Mouse (Mus musculus) liver, embryonic 15.5 days (tissue): ENCODE measurements around the gene Shisa6. TPM values are rescaled to one million over a fixed set of nuclear protein-coding genes. Genes with fewer than 3 reads are reported as not detected.

Source experiments
- ATAC-seq: fragments of 200-750 bp; cut with Nextera tagmentation; 2 replicates; pipeline ENCODE4 v1.8.0; 2017; ENCODE audit warnings: moderate number of reproducible peaks, mild to moderate bottlenecking, moderate library complexity; ENCODE audit not compliant: insufficient read depth
- H3K27ac ChIP-seq: fragments of 300-500 bp; sonication (generic); replicated peaks from 2 replicates; pipeline ENCODE4 v1.5.1; 2015; ENCODE audit warnings: mild to moderate bottlenecking, inconsistent platforms
- H3K27me3 ChIP-seq: fragments of 300-500 bp; sonication (generic); 2 replicates; pipeline ENCODE4 v1.6.1; 2015; ENCODE audit warnings: mild to moderate bottlenecking, inconsistent platforms
- H3K36me3 ChIP-seq: fragments of 300-500 bp; sonication (generic); replicated peaks from 2 replicates; pipeline ENCODE4 v1.6.1; 2015; ENCODE audit warnings: moderate library complexity, mild to moderate bottlenecking, inconsistent platforms
- H3K4me1 ChIP-seq: fragments of 300-500 bp; sonication (generic); replicated peaks from 2 replicates; pipeline ENCODE4 v1.6.1; 2015; ENCODE audit warnings: inconsistent platforms
- H3K4me2 ChIP-seq: fragments of 300-500 bp; sonication (generic); 2 replicates; pipeline ENCODE4 v1.6.1; 2015; ENCODE audit warnings: moderate library complexity, mild to moderate bottlenecking, inconsistent platforms
- H3K4me3 ChIP-seq: fragments of 300-500 bp; sonication (generic); replicated peaks from 2 replicates; pipeline ENCODE4 v1.5.1; 2015; ENCODE audit warnings: mild to moderate bottlenecking, inconsistent platforms
- H3K9ac ChIP-seq: fragments of 300-500 bp; sonication (generic); 2 replicates; pipeline ENCODE4 v1.6.1; 2015; ENCODE audit warnings: moderate library complexity, mild to moderate bottlenecking, inconsistent platforms
- H3K9me3 ChIP-seq: fragments of 300-500 bp; sonication (generic); replicated peaks from 2 replicates; pipeline ENCODE4 v1.6.1; 2016; ENCODE audit warnings: inconsistent platforms
- WGBS: fragments of 180-500 bp; shearing (Covaris S2); methylation state at CpG from one replicate; pipeline ENCODE4 v1.1.7; 2015; ENCODE audit warnings: mixed read lengths; ENCODE audit not compliant: insufficient replicate concordance; 5-methylcytosine and 5-hydroxymethylcytosine counted together
- polyA plus RNA-seq: library from polyadenylated mRNA; unstranded; fragments of >200 nt; fragmentation: Nextera tagmentation; extraction: Ambion mirVana; gene quantifications from 2 replicates; pipeline ENCODE4 v1.2.1, GENCODE M21; 2015

Shisa6 gene
- polyA plus RNA-seq, 1 experiment from 2014 or later, result not detected

- H3K36me3 ChIP-seq, result no peaks in the 10 kb centered on the region
- no peaks in the 10 kb centered on the region for H3K27me3 ChIP-seq
- H3K4me3 ChIP-seq, result no peak overlapping the region
- no peak overlapping the region for H3K4me2 ChIP-seq
- no peak overlapping the region for H3K9ac ChIP-seq
- no peaks in the 10 kb centered on the region for H3K4me1 ChIP-seq
- ATAC-seq, result no peak
- no peak overlapping the region for H3K27ac ChIP-seq
- no peaks in the 10 kb centered on the region for H3K9me3 ChIP-seq
Measured at GRCm38 (mm10) chr11:66336313-66336712, 189.5 kb downstream of the Shisa6 start.

GRCm38 (mm10) chr11:66312764-66313163 lies 213.0 kb downstream of the Shisa6 start:
- Histone ChIP-seq H3K4me3 (no peak overlapping the region), H3K9me3 (no peaks in the 10 kb centered on the region), H3K27ac (no peak overlapping the region), H3K9ac (no peak overlapping the region), H3K4me2 (no peak overlapping the region), H3K36me3 (no peaks in the 10 kb centered on the region), H3K27me3 (no peaks in the 10 kb centered on the region), H3K4me1 (no peaks in the 10 kb centered on the region)
- ATAC-seq, result no peak
- 76% methylated on average over 7 of the region's 7 CpGs for whole genome bisulfite sequencing

DNA sequence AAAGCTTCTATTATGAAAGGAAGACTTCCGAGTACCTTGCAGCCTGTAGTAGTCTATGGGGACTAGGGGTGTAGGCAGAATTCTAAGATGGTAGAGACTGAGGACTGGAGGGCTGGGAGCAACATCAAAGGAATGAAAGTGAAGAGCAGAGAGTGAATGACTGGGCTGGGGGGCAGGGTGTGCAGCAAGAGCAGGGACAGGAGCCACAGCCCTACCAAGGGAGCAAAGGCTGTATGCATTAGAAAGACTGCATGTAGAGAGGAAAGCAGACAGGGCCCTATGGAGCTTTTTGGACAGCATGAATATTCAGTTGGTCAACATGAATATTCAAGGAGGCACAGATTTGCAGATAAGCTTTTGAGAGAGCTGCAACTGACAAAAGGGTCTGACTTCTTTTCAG lies 221.4 kb downstream of the Shisa6 start:
- no peak for ATAC-seq
- Histone ChIP-seq H3K36me3 (no peaks in the 10 kb centered on the region), H3K9ac (no peak overlapping the region), H3K4me1 (no peaks in the 10 kb centered on the region), H3K4me2 (no peak overlapping the region), H3K9me3 (no peaks in the 10 kb centered on the region), H3K4me3 (no peak overlapping the region), H3K27me3 (no peaks in the 10 kb centered on the region), H3K27ac (no peak overlapping the region)
- 41% methylated on average over 1 of the region's 1 CpGs for WGBS

GRCm38 (mm10) chr11:66274707-66275081 lies 251.1 kb downstream of the Shisa6 start:
- ATAC-seq, result no peak
- no peaks in the 10 kb centered on the region for H3K9me3 ChIP-seq
- 57% methylated on average over 2 of the region's 2 CpGs for WGBS
- H3K9ac ChIP-seq, result no peak overlapping the region
- H3K27ac ChIP-seq, result no peak overlapping the region
- no peak overlapping the region for H3K4me3 ChIP-seq
- H3K36me3 ChIP-seq, result no peaks in the 10 kb centered on the region
- no peak overlapping the region for H3K4me2 ChIP-seq
- H3K4me1 ChIP-seq, result no peaks in the 10 kb centered on the region
- no peaks in the 10 kb centered on the region for H3K27me3 ChIP-seq

DNA sequence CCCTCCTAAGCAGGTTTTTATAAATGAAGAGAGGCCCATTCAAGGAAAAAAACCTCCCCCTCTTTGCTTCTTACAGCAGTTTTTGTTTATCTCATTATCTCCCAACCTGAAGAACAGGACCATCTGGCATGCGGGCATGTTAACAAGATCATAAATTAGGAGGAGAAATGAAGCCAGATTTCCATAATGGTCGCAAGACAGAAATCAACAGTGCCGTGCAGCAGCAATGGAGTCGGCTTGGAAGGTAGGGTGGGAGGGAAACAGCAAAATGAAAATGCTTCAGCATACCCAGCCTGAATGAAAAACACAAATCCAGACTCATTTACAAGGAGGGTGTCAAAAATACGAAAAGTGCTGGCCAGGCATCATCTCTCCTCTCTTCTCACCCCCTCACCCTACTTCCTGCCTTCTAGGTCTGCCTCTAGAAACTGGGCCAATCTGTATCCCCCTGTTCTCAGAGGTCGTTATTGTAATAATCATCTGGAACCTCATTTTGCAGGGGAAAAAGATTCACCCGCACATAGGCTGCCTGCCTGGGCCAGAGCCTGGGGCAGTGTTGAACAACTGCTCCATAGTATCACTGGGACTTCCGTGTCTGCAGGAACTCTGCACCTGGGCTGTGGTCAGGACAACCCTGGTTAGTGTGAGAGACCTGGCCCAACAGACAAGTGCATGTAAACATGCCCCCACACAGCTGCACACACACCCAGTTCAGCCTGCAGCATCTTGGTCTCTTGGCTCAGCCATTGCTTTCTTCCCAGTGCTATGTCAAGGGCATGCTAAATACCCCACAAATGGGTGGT lies 251.7 kb downstream of the Shisa6 start:
- WGBS, result 46% methylated on average over 8 of the region's 8 CpGs
- Histone ChIP-seq H3K4me2 (no peak overlapping the region), H3K27ac (no peak overlapping the region), H3K36me3 (no peaks in the 10 kb centered on the region), H3K4me3 (no peak overlapping the region), H3K27me3 (no peaks in the 10 kb centered on the region), H3K9me3 (no peaks in the 10 kb centered on the region), H3K9ac (no peak overlapping the region), H3K4me1 (no peaks in the 10 kb centered on the region)
- no peak for ATAC-seq

GRCm38 (mm10) chr11:66267029-66267428 lies 258.7 kb downstream of the Shisa6 start:
- Histone ChIP-seq H3K27me3 (no peaks in the 10 kb centered on the region), H3K4me2 (no peak overlapping the region), H3K4me1 (no peaks in the 10 kb centered on the region), H3K9me3 (no peaks in the 10 kb centered on the region), H3K36me3 (no peaks in the 10 kb centered on the region), H3K9ac (no peak overlapping the region), H3K27ac (no peak overlapping the region), H3K4me3 (no peak overlapping the region)
- no peak for ATAC-seq
- WGBS, result 47% methylated on average over 3 of the region's 3 CpGs

GRCm38 (mm10) chr11:66265336-66265990 lies 260.3 kb downstream of the Shisa6 start:
- Histone ChIP-seq H3K4me2 (no peak overlapping the region), H3K36me3 (no peaks in the 10 kb centered on the region), H3K9ac (no peak overlapping the region), H3K27ac (no peak overlapping the region), H3K4me3 (no peak overlapping the region), H3K27me3 (no peaks in the 10 kb centered on the region), H3K4me1 (no peaks in the 10 kb centered on the region), H3K9me3 (no peaks in the 10 kb centered on the region)
- 42% methylated on average over 1 of the region's 1 CpGs for WGBS
- no peak for ATAC-seq

GRCm38 (mm10) chr11:66260205-66260604 lies 265.6 kb downstream of the Shisa6 start:
- Histone ChIP-seq H3K27ac (no peak overlapping the region), H3K4me2 (no peak overlapping the region), H3K4me1 (no peaks in the 10 kb centered on the region), H3K36me3 (no peaks in the 10 kb centered on the region), H3K4me3 (no peak overlapping the region), H3K9me3 (no peaks in the 10 kb centered on the region), H3K9ac (no peak overlapping the region), H3K27me3 (no peaks in the 10 kb centered on the region)
- 34% methylated on average over 2 of the region's 2 CpGs for WGBS
- no peak for ATAC-seq

- 10% methylated on average over 3 of the region's 3 CpGs for WGBS
- Histone ChIP-seq H3K27ac (no peak overlapping the region), H3K4me2 (no peak overlapping the region), H3K9me3 (no peaks in the 10 kb centered on the region), H3K4me3 (no peak overlapping the region), H3K9ac (no peak overlapping the region), H3K4me1 (no peaks in the 10 kb centered on the region), H3K27me3 (no peaks in the 10 kb centered on the region), H3K36me3 (no peaks in the 10 kb centered on the region)
- ATAC-seq, result no peak
Measured at GRCm38 (mm10) chr11:66258851-66259250, 266.9 kb downstream of the Shisa6 start.

DNA sequence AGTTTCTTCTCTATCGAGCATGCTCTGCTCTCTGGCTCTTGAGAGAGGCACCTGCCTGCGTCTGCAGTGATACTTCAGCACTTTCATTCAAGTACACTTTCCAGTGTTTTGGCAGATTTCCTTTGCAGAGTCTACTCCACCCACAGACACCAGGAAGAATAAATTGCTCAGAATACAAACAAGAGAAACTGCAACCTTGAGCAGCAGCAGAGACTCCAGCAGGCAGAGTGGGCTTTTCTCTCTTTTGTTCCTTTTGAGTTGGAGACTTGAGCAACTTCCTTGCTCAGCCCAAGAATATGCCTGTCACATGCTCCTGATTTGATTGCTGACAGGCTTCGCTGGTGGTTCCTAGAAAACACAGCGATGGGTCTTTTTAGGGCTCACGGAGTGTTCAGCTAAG lies 278.6 kb downstream of the Shisa6 start:
- no peaks in the 10 kb centered on the region for H3K27me3 ChIP-seq
- no peak for ATAC-seq
- H3K9ac ChIP-seq, result no peak overlapping the region
- H3K4me1 ChIP-seq, result no peaks in the 10 kb centered on the region
- no peaks in the 10 kb centered on the region for H3K36me3 ChIP-seq
- no peak overlapping the region for H3K4me2 ChIP-seq
- H3K4me3 ChIP-seq, result no peak overlapping the region
- H3K9me3 ChIP-seq, result no peaks in the 10 kb centered on the region
- 74% methylated on average over 5 of the region's 5 CpGs for WGBS
- H3K27ac ChIP-seq, result no peak overlapping the region

GRCm38 (mm10) chr11:66236557-66236956 lies 289.2 kb downstream of the Shisa6 start:
- no peaks in the 10 kb centered on the region for H3K27me3 ChIP-seq
- no peak overlapping the region for H3K4me2 ChIP-seq
- no peak overlapping the region for H3K9ac ChIP-seq
- H3K4me1 ChIP-seq, result no peaks in the 10 kb centered on the region
- no peak overlapping the region for H3K4me3 ChIP-seq
- WGBS, result 44% methylated on average over 2 of the region's 2 CpGs
- no peak overlapping the region for H3K27ac ChIP-seq
- H3K36me3 ChIP-seq, result no peaks in the 10 kb centered on the region
- no peaks in the 10 kb centered on the region for H3K9me3 ChIP-seq
- ATAC-seq, result no peak

DNA sequence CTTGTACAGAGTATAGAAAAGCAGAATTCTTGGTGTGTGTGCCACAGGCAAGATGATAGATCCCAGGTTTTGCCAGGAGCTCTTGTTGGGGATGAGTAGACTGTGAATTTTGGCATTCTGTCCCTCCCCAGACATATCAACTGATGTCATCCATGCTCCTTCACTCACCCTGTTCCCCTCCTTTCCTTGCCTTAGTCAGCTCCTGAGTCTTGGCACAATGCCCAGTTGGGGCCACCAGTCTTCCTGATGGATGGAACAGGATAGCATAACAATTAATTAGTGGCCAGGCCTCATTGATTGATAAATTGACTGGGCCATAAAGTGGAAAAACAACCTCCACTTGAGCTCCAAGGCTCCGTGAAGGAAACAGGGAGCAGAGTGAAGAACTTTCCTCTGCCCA lies 292.9 kb downstream of the Shisa6 start:
- Histone ChIP-seq H3K9me3 (no peaks in the 10 kb centered on the region), H3K27me3 (no peaks in the 10 kb centered on the region), H3K9ac (no peak overlapping the region), H3K36me3 (no peaks in the 10 kb centered on the region), H3K4me1 (no peaks in the 10 kb centered on the region), H3K4me2 (no peak overlapping the region), H3K27ac (no peak overlapping the region), H3K4me3 (no peak overlapping the region)
- no peak for ATAC-seq
- 24% methylated on average over 1 of the region's 1 CpGs for WGBS
